Mouse (Mus musculus) thymus, postnatal 10 days (tissue): ENCODE measurements around the gene Pald1.
A peak's percentile ranks its signal among the peaks of the same experiment; 100 is the strongest.

Experiments
- DNase-seq, 2 experiments: peaks; one replicate each; pipeline ENCODE4 v3.0.0; 2021; ENCODE audit warnings: low spot score in 2 of 2

Gene Pald1

GRCm38 (mm10) chr10:61284309-61284708, 99.0 kb downstream of the Pald1 start:
- no peak for DNase-seq

- DNase-seq, result no peak
These were observed 102.2 kb downstream of the Pald1 start for GRCm38 (mm10) chr10:61281115-61281514.

GRCm38 (mm10) chr10:61277918-61278674, 105.2 kb downstream of the Pald1 start:
- no peak for DNase-seq

- no peak for DNase-seq
These were observed 106.3 kb downstream of the Pald1 start for GRCm38 (mm10) chr10:61277051-61277450.

- no peak for DNase-seq
These were observed 107.6 kb downstream of the Pald1 start for GRCm38 (mm10) chr10:61275669-61276110.

GRCm38 (mm10) chr10:61274532-61274931, 108.8 kb downstream of the Pald1 start:
- no peak for DNase-seq

GRCm38 (mm10) chr10:61273844-61274215, 109.5 kb downstream of the Pald1 start:
- DNase-seq, result no peak

GRCm38 (mm10) chr10:61273081-61273843, 110.1 kb downstream of the Pald1 start, which contains the start of gene Adamts14:
TSS of gene Adamts14 (minus strand) at chr10:61273438.
- DNase-seq, result peak in 1 of 2 experiments; percentile 20

- no peak for DNase-seq
These were observed 110.7 kb downstream of the Pald1 start for GRCm38 (mm10) chr10:61272631-61273030.

GRCm38 (mm10) chr10:61272089-61272626, 111.2 kb downstream of the Pald1 start:
- no peak for DNase-seq
